Mouse (Mus musculus): ENCODE measurements at regions not wholly inside any gene's neighbourhood (a gene's known extent, or its start where the extent isn't known, plus 50 kb on each side); places are given as distances from the start of the nearest gene placed in this dataset.

GRCm38 (mm10) chr9:47095656-47096055, 97.1 kb downstream of the Gm4791 start:
- TF ChIP-seq POLR2A (IDR thresholded peaks at IDR 0.05; ENCODE audit: insufficient read length, low read depth) (no peak), MYOG (IDR thresholded peaks at IDR 0.05; ENCODE audit: control insufficient read depth in 1 of 3, insufficient read depth in 1 of 3, insufficient read length in 2 of 3, low read depth in 2 of 3) (no peak), MAX (IDR thresholded peaks at IDR 0.05; ENCODE audit: low read depth) (no peak)

Data from myocyte (in vitro differentiated cells).